Mouse (Mus musculus) neural tube, embryonic 13.5 days (tissue): ENCODE data around the gene Lurap1. TPM values are rescaled to one million over a fixed set of nuclear protein-coding genes. Genes with fewer than 3 reads are reported as not detected.

Experiments used
- ATAC-seq: fragments of 200-750 bp; cut with Nextera tagmentation; 2 replicates; pipeline ENCODE4 v1.8.0; 2017; ENCODE audit warnings: low read depth, mild to moderate bottlenecking, moderate TSS enrichment, moderate library complexity
- H3K27ac ChIP-seq: fragments of 300-500 bp; sonication (generic); replicated peaks from 2 replicates; pipeline ENCODE4 v1.5.1; 2015; ENCODE audit warnings: moderate library complexity, mild to moderate bottlenecking, inconsistent platforms
- H3K27me3 ChIP-seq: fragments of 300-500 bp; sonication (generic); 2 replicates; pipeline ENCODE4 v1.6.1; 2015; ENCODE audit warnings: mild to moderate bottlenecking, inconsistent platforms
- H3K36me3 ChIP-seq: fragments of 300-500 bp; sonication (generic); 2 replicates; pipeline ENCODE4 v1.6.1; 2015; ENCODE audit warnings: mild to moderate bottlenecking, inconsistent platforms
- H3K4me1 ChIP-seq: fragments of 300-500 bp; sonication (generic); replicated peaks from 2 replicates; pipeline ENCODE4 v1.6.1; 2015; ENCODE audit warnings: inconsistent platforms
- H3K4me2 ChIP-seq: fragments of 300-500 bp; sonication (generic); 2 replicates; pipeline ENCODE4 v1.6.1; 2015; ENCODE audit warnings: inconsistent platforms, mild to moderate bottlenecking, moderate library complexity
- H3K4me3 ChIP-seq: fragments of 300-500 bp; sonication (generic); 2 replicates; pipeline ENCODE4 v1.5.1; 2015; ENCODE audit warnings: mild to moderate bottlenecking, inconsistent platforms
- H3K9ac ChIP-seq: fragments of 300-500 bp; sonication (generic); 2 replicates; pipeline ENCODE4 v1.6.1; 2015; ENCODE audit warnings: moderate library complexity, mild to moderate bottlenecking, inconsistent platforms
- H3K9me3 ChIP-seq: fragments of 300-500 bp; sonication (generic); 2 replicates; pipeline ENCODE4 v1.6.1; 2016; ENCODE audit warnings: inconsistent platforms
- WGBS: fragments of 180-500 bp; shearing (Covaris S2); methylation state at CpG from one replicate; pipeline ENCODE4 v1.1.7; 2015; 5-methylcytosine and 5-hydroxymethylcytosine counted together
- polyA plus RNA-seq: library from polyadenylated mRNA; unstranded; fragments of >200 nt; fragmentation: Nextera tagmentation; extraction: Ambion mirVana; gene quantifications from 2 replicates; pipeline ENCODE4 v1.2.1, GENCODE M21; 2015

The Lurap1 gene
- polyA plus RNA-seq, 1 experiment from 2014 or later = 2.0 TPM

- Histone ChIP-seq H3K4me1 (no peaks in the 10 kb centered on the region), H3K27ac (no peak overlapping the region), H3K36me3 (peaks cover 98% of the 10 kb centered on the region), H3K9ac (no peak overlapping the region), H3K4me3 (no peak overlapping the region), H3K4me2 (no peak overlapping the region), H3K27me3 (no peaks in the 10 kb centered on the region), H3K9me3 (no peaks in the 10 kb centered on the region)
- no peak for ATAC-seq
- 91% methylated on average over 23 of the region's 23 CpGs for WGBS
Measured at GRCm38 (mm10) chr4:116088510-116089249, 62.5 kb downstream of the Lurap1 start.

Other genes starting within 250 kb of the Lurap1 start
- gene Dmbx1, start 211.4 kb downstream of the Lurap1 start, polyA plus RNA-seq = 1.6 and 2.0 TPM in 2 replicates
- 10.7 and 10.8 TPM in 2 replicates for gene Faah, start 133.4 kb downstream of the Lurap1 start, polyA plus RNA-seq
- 13.7 and 17.2 TPM in 2 replicates for gene Nsun4, start 97.5 kb downstream of the Lurap1 start, polyA plus RNA-seq
- gene Uqcrh, start 76.3 kb downstream of the Lurap1 start, polyA plus RNA-seq = 484 and 500 TPM in 2 replicates
- 70.9 and 72.9 TPM in 2 replicates for gene Lrrc41, start 76.1 kb downstream of the Lurap1 start, polyA plus RNA-seq
- 7.7 and 9.2 TPM in 2 replicates for gene Rad54l, start 27.6 kb downstream of the Lurap1 start, polyA plus RNA-seq
- 58.9 and 59.9 TPM in 2 replicates for gene Pomgnt1, start 27.5 kb downstream of the Lurap1 start, polyA plus RNA-seq
- gene Tspan1, start 16.3 kb upstream of the Lurap1 start, polyA plus RNA-seq = not detected in 2 replicates
- gene 1700042G07Rik, start 22.0 kb upstream of the Lurap1 start, polyA plus RNA-seq = not detected in 2 replicates
- not detected in 2 replicates for gene Gm49337, start 22.0 kb upstream of the Lurap1 start, polyA plus RNA-seq
- 72.3 and 78.9 TPM in 2 replicates for gene Pik3r3, start 70.3 kb upstream of the Lurap1 start, polyA plus RNA-seq